Mouse (Mus musculus): ENCODE measurements at regions not wholly inside any gene's neighbourhood (a gene's known extent, or its start where the extent isn't known, plus 50 kb on each side); places are given as distances from the start of the nearest gene placed in this dataset.

GRCm38 (mm10) chr4:33693441-33693840, 231.0 kb upstream of the Cnr1 start:
- H3K9me3 ChIP-seq (ENCODE audit: control insufficient read depth, low read length): no peaks in the 10 kb centered on the region
- WGBS: 86% methylated on average over 4 of the region's 4 CpGs

DNA sequence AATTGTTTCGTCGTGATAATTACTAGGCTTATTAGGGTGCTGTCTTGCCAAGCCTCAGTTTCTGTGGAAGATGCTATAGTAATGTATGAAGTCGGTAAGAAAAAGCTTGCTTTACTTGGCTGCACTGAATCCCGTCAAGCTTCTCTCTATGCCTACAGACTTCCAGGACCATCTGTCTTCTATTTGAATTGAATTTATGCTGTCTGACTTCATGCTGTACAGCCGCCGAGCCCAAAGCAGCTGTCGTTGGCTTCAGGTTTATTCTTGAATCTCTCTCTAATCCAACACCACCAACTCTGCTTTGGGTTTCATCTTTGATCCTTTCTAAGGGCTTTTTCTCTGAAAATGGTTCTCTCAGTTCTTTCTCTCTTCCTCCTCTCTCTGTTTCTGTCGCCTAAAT, 227.4 kb upstream of the Cnr1 start:
- WGBS: 44% methylated on average over 8 of the region's 8 CpGs
- no peaks in the 10 kb centered on the region for H3K36me3 ChIP-seq (ENCODE audit: control insufficient read depth, insufficient read depth, low read length)
- DNase-seq (ENCODE audit: low spot score): peak; percentile 75
- no peaks in the 10 kb centered on the region for H3K27me3 ChIP-seq (replicated peaks; ENCODE audit: control insufficient read depth, insufficient read depth, low read length)
- H3K27ac ChIP-seq (replicated peaks; ENCODE audit: low read depth, low read length): no peak overlapping the region
- H3K4me1 ChIP-seq (ENCODE audit: control insufficient read depth, insufficient read depth, low read length): no peaks in the 10 kb centered on the region
- no peak; the same call in 1 of the 2 replicates for ATAC-seq (ENCODE audit: low read depth)
- no peak overlapping the region for H3K4me3 ChIP-seq (ENCODE audit: low read depth, low read length)
- no peak overlapping the region for H3K4me2 ChIP-seq (ENCODE audit: low read depth, low read length)
- no peak overlapping the region for H3K9ac ChIP-seq (ENCODE audit: low read depth, low read length)
- no peaks in the 10 kb centered on the region for H3K9me3 ChIP-seq (ENCODE audit: control insufficient read depth, low read length)

More at GRCm38 (mm10) chr4:33693441-33693840, 231.0 kb upstream of the Cnr1 start:
- DNase-seq (ENCODE audit: low spot score) (no peak), ATAC-seq (ENCODE audit: low read depth) (no peak)
- no peak overlapping the region for H3K4me3 ChIP-seq (ENCODE audit: low read depth, low read length)
- H3K4me2 ChIP-seq (ENCODE audit: low read depth, low read length): no peak overlapping the region
- no peaks in the 10 kb centered on the region for H3K27me3 ChIP-seq (replicated peaks; ENCODE audit: control insufficient read depth, insufficient read depth, low read length)
- H3K36me3 ChIP-seq (ENCODE audit: control insufficient read depth, insufficient read depth, low read length): no peaks in the 10 kb centered on the region
- H3K4me1 ChIP-seq (ENCODE audit: control insufficient read depth, insufficient read depth, low read length): no peaks in the 10 kb centered on the region
- no peak overlapping the region for H3K9ac ChIP-seq (ENCODE audit: low read depth, low read length)
- no peak overlapping the region for H3K27ac ChIP-seq (replicated peaks; ENCODE audit: low read depth, low read length)

DNA sequence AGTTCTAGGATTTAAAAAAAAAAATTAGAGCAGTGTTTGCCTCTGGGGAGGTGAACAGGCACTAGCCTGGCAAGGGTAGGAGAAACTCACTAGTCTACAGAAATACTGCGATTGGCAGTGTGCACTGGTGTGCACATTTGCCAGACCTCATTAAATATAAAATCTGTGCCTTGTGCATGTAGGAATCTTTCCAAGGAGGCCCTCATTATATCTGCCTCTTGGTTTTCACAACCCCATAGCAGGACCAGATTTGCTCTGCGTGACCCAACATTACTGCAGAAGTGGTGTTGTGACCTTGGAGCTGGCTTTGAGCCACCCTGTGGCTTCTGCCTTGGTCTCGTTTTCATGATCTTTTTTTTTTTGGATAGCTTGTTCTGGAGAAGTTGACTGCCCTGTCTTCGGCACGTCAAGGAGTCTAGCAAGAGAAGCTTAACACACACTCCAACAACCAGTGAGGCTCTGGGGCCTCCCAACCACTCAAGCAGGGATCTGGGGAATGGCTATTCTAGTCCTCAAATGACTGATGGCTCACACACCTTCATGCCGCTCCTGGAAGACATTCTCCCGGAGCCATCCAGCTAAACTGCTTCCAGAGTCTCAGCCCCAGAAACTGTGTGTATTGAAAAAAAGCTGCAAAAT, 222.2 kb upstream of the Cnr1 start:
- peak; percentile 19 for DNase-seq (ENCODE audit: low spot score)
- Histone ChIP-seq H3K36me3 (ENCODE audit: control insufficient read depth, insufficient read depth, low read length) (no peaks in the 10 kb centered on the region), H3K27ac (replicated peaks; ENCODE audit: low read depth, low read length) (no peak overlapping the region), H3K4me1 (ENCODE audit: control insufficient read depth, insufficient read depth, low read length) (no peaks in the 10 kb centered on the region), H3K9ac (ENCODE audit: low read depth, low read length) (no peak overlapping the region), H3K27me3 (replicated peaks; ENCODE audit: control insufficient read depth, insufficient read depth, low read length) (no peaks in the 10 kb centered on the region), H3K4me3 (ENCODE audit: low read depth, low read length) (no peak overlapping the region), H3K9me3 (ENCODE audit: control insufficient read depth, low read length) (peaks cover 9% of the 10 kb centered on the region; the same call in 1 of the 2 replicates), H3K4me2 (ENCODE audit: low read depth, low read length) (no peak overlapping the region)
- WGBS: 72% methylated on average over 7 of the region's 7 CpGs
- no peak for ATAC-seq (ENCODE audit: low read depth)

DNA sequence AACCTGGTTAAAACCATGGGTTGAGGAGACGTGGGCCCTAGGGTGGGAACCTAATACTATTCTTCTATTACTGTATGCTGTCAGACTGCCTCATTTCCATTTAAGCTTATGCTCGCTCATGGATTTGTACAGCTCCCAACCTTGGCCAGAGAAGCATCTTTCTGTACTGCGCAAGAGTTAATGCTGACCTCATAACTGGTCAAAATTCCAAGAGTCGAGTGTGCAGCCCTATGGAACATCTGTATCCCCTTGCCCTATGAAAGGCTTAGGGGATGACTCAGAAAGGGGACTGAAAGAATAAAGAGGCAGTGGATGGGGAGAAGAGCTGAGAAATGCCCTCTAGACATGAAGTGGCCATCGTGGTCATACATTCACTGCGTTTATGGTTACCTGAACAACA, 218.7 kb upstream of the Cnr1 start:
- no peak for DNase-seq (ENCODE audit: low spot score)
- no peak for ATAC-seq (ENCODE audit: low read depth)
- no peaks in the 10 kb centered on the region for H3K4me1 ChIP-seq (ENCODE audit: control insufficient read depth, insufficient read depth, low read length)
- H3K4me3 ChIP-seq (ENCODE audit: low read depth, low read length): no peak overlapping the region
- no peak overlapping the region for H3K27ac ChIP-seq (replicated peaks; ENCODE audit: low read depth, low read length)
- no peaks in the 10 kb centered on the region for H3K36me3 ChIP-seq (ENCODE audit: control insufficient read depth, insufficient read depth, low read length)
- no peak overlapping the region for H3K4me2 ChIP-seq (ENCODE audit: low read depth, low read length)
- 92% methylated on average over 6 of the region's 6 CpGs for WGBS
- no peak overlapping the region for H3K9ac ChIP-seq (ENCODE audit: low read depth, low read length)
- peaks cover 9% of the 10 kb centered on the region; the same call in 1 of the 2 replicates for H3K9me3 ChIP-seq (ENCODE audit: control insufficient read depth, low read length)
- no peaks in the 10 kb centered on the region for H3K27me3 ChIP-seq (replicated peaks; ENCODE audit: control insufficient read depth, insufficient read depth, low read length)

DNA sequence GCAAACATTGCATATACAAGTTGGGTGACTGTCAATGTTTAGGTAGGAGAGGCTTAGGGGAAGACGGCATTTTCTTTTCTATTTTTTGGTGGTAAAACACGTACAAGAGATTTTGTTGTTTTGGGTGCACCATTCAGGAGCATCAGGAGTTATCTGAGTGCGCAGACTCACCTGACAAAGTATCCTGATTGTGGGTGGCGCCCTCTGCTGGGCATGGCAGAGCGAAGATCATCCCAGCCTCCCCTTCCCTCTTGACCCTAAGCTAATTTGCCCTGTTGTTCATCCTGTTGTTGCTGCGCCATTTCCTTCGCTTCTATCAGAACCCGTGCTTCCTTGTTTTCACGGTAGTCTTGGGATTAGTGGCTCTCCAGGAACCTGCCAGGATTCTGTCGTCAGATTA, 217.6 kb upstream of the Cnr1 start:
- ATAC-seq (ENCODE audit: low read depth) (no peak), DNase-seq (ENCODE audit: low spot score) (no peak)
- Histone ChIP-seq H3K9me3 (ENCODE audit: control insufficient read depth, low read length) (peaks cover 9% of the 10 kb centered on the region; the same call in 1 of the 2 replicates), H3K9ac (ENCODE audit: low read depth, low read length) (no peak overlapping the region), H3K27me3 (replicated peaks; ENCODE audit: control insufficient read depth, insufficient read depth, low read length) (no peaks in the 10 kb centered on the region), H3K4me1 (ENCODE audit: control insufficient read depth, insufficient read depth, low read length) (no peaks in the 10 kb centered on the region), H3K4me2 (ENCODE audit: low read depth, low read length) (no peak overlapping the region), H3K27ac (replicated peaks; ENCODE audit: low read depth, low read length) (no peak overlapping the region), H3K4me3 (ENCODE audit: low read depth, low read length) (no peak overlapping the region), H3K36me3 (ENCODE audit: control insufficient read depth, insufficient read depth, low read length) (no peaks in the 10 kb centered on the region)
- WGBS: 51% methylated on average over 10 of the region's 10 CpGs

GRCm38 (mm10) chr4:33716475-33717117, 207.8 kb upstream of the Cnr1 start:
- Histone ChIP-seq H3K27me3 (replicated peaks; ENCODE audit: control insufficient read depth, insufficient read depth, low read length) (no peaks in the 10 kb centered on the region), H3K9me3 (ENCODE audit: control insufficient read depth, low read length) (no peaks in the 10 kb centered on the region), H3K36me3 (ENCODE audit: control insufficient read depth, insufficient read depth, low read length) (no peaks in the 10 kb centered on the region), H3K4me3 (ENCODE audit: low read depth, low read length) (0 out of 2 replicates have a peak overlapping the region, but pooled peaks have one; percentile 2), H3K9ac (ENCODE audit: low read depth, low read length) (peak overlapping the region; percentile 40; the same call in 1 of the 2 replicates), H3K27ac (replicated peaks; ENCODE audit: low read depth, low read length) (no peak overlapping the region), H3K4me1 (ENCODE audit: control insufficient read depth, insufficient read depth, low read length) (0 out of 2 replicates have a peak, but pooled peaks cover 4% of the 10 kb centered on the region), H3K4me2 (ENCODE audit: low read depth, low read length) (peak overlapping the region; percentile 33; the same call in 1 of the 2 replicates)
- 32% methylated on average over 20 of the region's 20 CpGs for WGBS
- DNase-seq (ENCODE audit: low spot score): no peak
- no peak for ATAC-seq (ENCODE audit: low read depth)

DNA sequence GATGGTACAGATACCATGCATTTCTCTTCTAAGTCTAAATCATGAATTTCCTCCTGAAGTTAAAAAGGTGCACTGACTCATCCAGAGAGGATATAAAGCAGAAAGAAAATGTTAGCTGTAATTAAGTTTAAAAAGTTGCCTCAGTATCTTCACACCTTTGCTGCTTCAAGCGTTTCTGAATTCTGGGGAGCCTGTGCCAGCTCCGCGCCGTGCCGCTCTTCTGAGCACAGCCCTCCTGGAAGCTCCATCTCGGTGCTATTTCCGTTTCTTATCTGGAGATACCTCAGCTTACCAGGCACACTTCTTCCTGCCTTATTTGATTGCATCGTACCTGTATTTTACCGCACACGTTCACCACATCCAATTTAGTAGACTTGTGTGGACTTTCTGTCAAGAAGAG, 203.4 kb upstream of the Cnr1 start:
- no peak for ATAC-seq (ENCODE audit: low read depth)
- Histone ChIP-seq H3K27ac (replicated peaks; ENCODE audit: low read depth, low read length) (no peak overlapping the region), H3K9ac (ENCODE audit: low read depth, low read length) (no peak overlapping the region), H3K4me1 (ENCODE audit: control insufficient read depth, insufficient read depth, low read length) (0 out of 2 replicates have a peak, but pooled peaks cover 4% of the 10 kb centered on the region), H3K9me3 (ENCODE audit: control insufficient read depth, low read length) (peaks cover 3% of the 10 kb centered on the region; the same call in 1 of the 2 replicates), H3K27me3 (replicated peaks; ENCODE audit: control insufficient read depth, insufficient read depth, low read length) (no peaks in the 10 kb centered on the region), H3K4me2 (ENCODE audit: low read depth, low read length) (no peak overlapping the region), H3K4me3 (ENCODE audit: low read depth, low read length) (no peak overlapping the region), H3K36me3 (ENCODE audit: control insufficient read depth, insufficient read depth, low read length) (no peaks in the 10 kb centered on the region)
- no peak for DNase-seq (ENCODE audit: low spot score)
- WGBS: 90% methylated on average over 10 of the region's 10 CpGs

GRCm38 (mm10) chr4:33721971-33722370, 202.4 kb upstream of the Cnr1 start:
- 88% methylated on average over 4 of the region's 4 CpGs for WGBS
- DNase-seq (ENCODE audit: low spot score) (no peak), ATAC-seq (ENCODE audit: low read depth) (no peak)
- no peak overlapping the region for H3K4me2 ChIP-seq (ENCODE audit: low read depth, low read length)
- H3K9me3 ChIP-seq (ENCODE audit: control insufficient read depth, low read length): peaks cover 3% of the 10 kb centered on the region; the same call in 1 of the 2 replicates
- no peak overlapping the region for H3K27ac ChIP-seq (replicated peaks; ENCODE audit: low read depth, low read length)
- no peak overlapping the region for H3K9ac ChIP-seq (ENCODE audit: low read depth, low read length)
- H3K36me3 ChIP-seq (ENCODE audit: control insufficient read depth, insufficient read depth, low read length): no peaks in the 10 kb centered on the region
- 0 out of 2 replicates have a peak, but pooled peaks cover under 1% of the 10 kb centered on the region for H3K4me1 ChIP-seq (ENCODE audit: control insufficient read depth, insufficient read depth, low read length)
- H3K27me3 ChIP-seq (replicated peaks; ENCODE audit: control insufficient read depth, insufficient read depth, low read length): no peaks in the 10 kb centered on the region
- H3K4me3 ChIP-seq (ENCODE audit: low read depth, low read length): no peak overlapping the region
